Mouse (Mus musculus): ENCODE data around the gene Gm45837.

Gene Gm45837

GRCm38 (mm10) chr7:101410267-101410936, at the start of gene Gm45837:
Gene Gm45837 (plus strand): TSS chr7:101410886.
- no peak for DNase-seq (ENCODE audit: low spot score in 2 of 2)

- no peak for DNase-seq (ENCODE audit: low spot score in 2 of 2)
These were observed 49.7 kb upstream of the Gm45837 start for GRCm38 (mm10) chr7:101361021-101361420.

- no peak for DNase-seq (ENCODE audit: low spot score in 2 of 2)
These were observed 48.9 kb upstream of the Gm45837 start for GRCm38 (mm10) chr7:101361767-101362166.

GRCm38 (mm10) chr7:101362791-101363191, 47.9 kb upstream of the Gm45837 start:
- DNase-seq (ENCODE audit: low spot score in 2 of 2), result no peak

GRCm38 (mm10) chr7:101363914-101364313, 46.8 kb upstream of the Gm45837 start:
- no peak for DNase-seq (ENCODE audit: low spot score in 2 of 2)

GRCm38 (mm10) chr7:101367901-101368852, 42.5 kb upstream of the Gm45837 start:
- DNase-seq (ENCODE audit: low spot score in 2 of 2), result no peak

GRCm38 (mm10) chr7:101369666-101370065, 41.0 kb upstream of the Gm45837 start:
- DNase-seq (ENCODE audit: low spot score in 2 of 2), result no peak

- no peak for DNase-seq (ENCODE audit: low spot score in 2 of 2)
These were observed 37.6 kb upstream of the Gm45837 start for GRCm38 (mm10) chr7:101373082-101373481.

- DNase-seq (ENCODE audit: low spot score in 2 of 2), result no peak
These were observed 36.5 kb upstream of the Gm45837 start for GRCm38 (mm10) chr7:101374155-101374554.

- DNase-seq (ENCODE audit: low spot score in 2 of 2), result no peak
These were observed 33.9 kb upstream of the Gm45837 start for GRCm38 (mm10) chr7:101376701-101377340.

- DNase-seq (ENCODE audit: low spot score in 2 of 2), result peak; percentile 77 to 80
These were observed 32.9 kb upstream of the Gm45837 start for GRCm38 (mm10) chr7:101377741-101378262.

GRCm38 (mm10) chr7:101378285-101378684, 32.4 kb upstream of the Gm45837 start:
- DNase-seq (ENCODE audit: low spot score in 2 of 2), result no peak

- no peak for DNase-seq (ENCODE audit: low spot score in 2 of 2)
These were observed 31.8 kb upstream of the Gm45837 start for GRCm38 (mm10) chr7:101378796-101379465.

- no peak for DNase-seq (ENCODE audit: low spot score in 2 of 2)
These were observed 31.0 kb upstream of the Gm45837 start for GRCm38 (mm10) chr7:101379732-101380131.

GRCm38 (mm10) chr7:101381512-101381911, 29.2 kb upstream of the Gm45837 start:
- DNase-seq (ENCODE audit: low spot score in 2 of 2), result no peak

- no peak for DNase-seq (ENCODE audit: low spot score in 2 of 2)
These were observed 28.3 kb upstream of the Gm45837 start for GRCm38 (mm10) chr7:101382378-101382777.

- DNase-seq (ENCODE audit: low spot score in 2 of 2), result no peak
These were observed 26.9 kb upstream of the Gm45837 start for GRCm38 (mm10) chr7:101383756-101384155.

GRCm38 (mm10) chr7:101384931-101385330, 25.8 kb upstream of the Gm45837 start:
- DNase-seq (ENCODE audit: low spot score in 2 of 2), result no peak

GRCm38 (mm10) chr7:101385331-101385733, 25.4 kb upstream of the Gm45837 start:
- DNase-seq (ENCODE audit: low spot score in 2 of 2), result no peak

- DNase-seq (ENCODE audit: low spot score in 2 of 2), result no peak
These were observed 24.7 kb upstream of the Gm45837 start for GRCm38 (mm10) chr7:101385866-101386452.

- DNase-seq (ENCODE audit: low spot score in 2 of 2), result no peak
These were observed 21.4 kb upstream of the Gm45837 start for GRCm38 (mm10) chr7:101389256-101389655.
